Mouse (Mus musculus): ENCODE results near the gene Ctnna2. TPM values are rescaled to one million over a fixed set of nuclear protein-coding genes. Genes with fewer than 3 reads are reported as not detected.

The Ctnna2 gene
- total RNA-seq, 2 experiments from 2014 or later, result not detected

- ATAC-seq (replicated peaks; ENCODE audit: low FRiP score, poor library complexity, severe bottlenecking), result no peak
These were observed 511.4 kb downstream of the Ctnna2 start for GRCm38 (mm10) chr6:77468058-77468457.

- no peak for ATAC-seq (replicated peaks; ENCODE audit: low FRiP score, poor library complexity, severe bottlenecking)
These were observed 516.8 kb downstream of the Ctnna2 start for GRCm38 (mm10) chr6:77462737-77463136.

- ATAC-seq (replicated peaks; ENCODE audit: low FRiP score, poor library complexity, severe bottlenecking), result no peak
These were observed 521.6 kb downstream of the Ctnna2 start for GRCm38 (mm10) chr6:77457919-77458318.

- no peak for ATAC-seq (replicated peaks; ENCODE audit: low FRiP score, poor library complexity, severe bottlenecking)
These were observed 532.6 kb downstream of the Ctnna2 start for GRCm38 (mm10) chr6:77446861-77447260.

- no peak for ATAC-seq (replicated peaks; ENCODE audit: low FRiP score, poor library complexity, severe bottlenecking)
These were observed 535.6 kb downstream of the Ctnna2 start for GRCm38 (mm10) chr6:77443906-77444305.

GRCm38 (mm10) chr6:77441051-77441450 lies 538.4 kb downstream of the Ctnna2 start:
- no peak for ATAC-seq (replicated peaks; ENCODE audit: low FRiP score, poor library complexity, severe bottlenecking)

GRCm38 (mm10) chr6:77430381-77430780 lies 549.1 kb downstream of the Ctnna2 start:
- ATAC-seq (replicated peaks; ENCODE audit: low FRiP score, poor library complexity, severe bottlenecking), result no peak

- no peak for ATAC-seq (replicated peaks; ENCODE audit: low FRiP score, poor library complexity, severe bottlenecking)
These were observed 553.8 kb downstream of the Ctnna2 start for GRCm38 (mm10) chr6:77425746-77426145.

GRCm38 (mm10) chr6:77424826-77425225 lies 554.7 kb downstream of the Ctnna2 start:
- ATAC-seq (replicated peaks; ENCODE audit: low FRiP score, poor library complexity, severe bottlenecking), result no peak

- no peak for ATAC-seq (replicated peaks; ENCODE audit: low FRiP score, poor library complexity, severe bottlenecking)
These were observed 557.8 kb downstream of the Ctnna2 start for GRCm38 (mm10) chr6:77421564-77422139.

GRCm38 (mm10) chr6:77416999-77417398 lies 562.5 kb downstream of the Ctnna2 start:
- ATAC-seq (replicated peaks; ENCODE audit: low FRiP score, poor library complexity, severe bottlenecking), result no peak

GRCm38 (mm10) chr6:77413530-77413929 lies 566.0 kb downstream of the Ctnna2 start:
- ATAC-seq (replicated peaks; ENCODE audit: low FRiP score, poor library complexity, severe bottlenecking), result no peak

- ATAC-seq (replicated peaks; ENCODE audit: low FRiP score, poor library complexity, severe bottlenecking), result no peak
These were observed 571.0 kb downstream of the Ctnna2 start for GRCm38 (mm10) chr6:77408481-77408880.

GRCm38 (mm10) chr6:77400751-77401150 lies 578.7 kb downstream of the Ctnna2 start:
- no peak for ATAC-seq (replicated peaks; ENCODE audit: low FRiP score, poor library complexity, severe bottlenecking)

- ATAC-seq (replicated peaks; ENCODE audit: low FRiP score, poor library complexity, severe bottlenecking), result no peak
These were observed 587.8 kb downstream of the Ctnna2 start for GRCm38 (mm10) chr6:77391663-77392062.

GRCm38 (mm10) chr6:77381309-77381708 lies 598.2 kb downstream of the Ctnna2 start:
- no peak for ATAC-seq (replicated peaks; ENCODE audit: low FRiP score, poor library complexity, severe bottlenecking)

GRCm38 (mm10) chr6:77373132-77373531 lies 606.4 kb downstream of the Ctnna2 start:
- ATAC-seq (replicated peaks; ENCODE audit: low FRiP score, poor library complexity, severe bottlenecking), result no peak

- ATAC-seq (replicated peaks; ENCODE audit: low FRiP score, poor library complexity, severe bottlenecking), result no peak
These were observed 608.4 kb downstream of the Ctnna2 start for GRCm38 (mm10) chr6:77371147-77371546.

GRCm38 (mm10) chr6:77358471-77358837 lies 621.0 kb downstream of the Ctnna2 start:
- no peak for ATAC-seq (replicated peaks; ENCODE audit: low FRiP score, poor library complexity, severe bottlenecking)

GRCm38 (mm10) chr6:77357748-77358470 lies 621.6 kb downstream of the Ctnna2 start:
- ATAC-seq (replicated peaks; ENCODE audit: low FRiP score, poor library complexity, severe bottlenecking), result no peak

GRCm38 (mm10) chr6:77354826-77355225 lies 624.7 kb downstream of the Ctnna2 start:
- ATAC-seq (replicated peaks; ENCODE audit: low FRiP score, poor library complexity, severe bottlenecking), result no peak

- ATAC-seq (replicated peaks; ENCODE audit: low FRiP score, poor library complexity, severe bottlenecking), result no peak
These were observed 635.7 kb downstream of the Ctnna2 start for GRCm38 (mm10) chr6:77343781-77344180.
